Mouse (Mus musculus): Measurements from ENCODE around the gene Gfod1.

Gfod1 gene

DNA sequence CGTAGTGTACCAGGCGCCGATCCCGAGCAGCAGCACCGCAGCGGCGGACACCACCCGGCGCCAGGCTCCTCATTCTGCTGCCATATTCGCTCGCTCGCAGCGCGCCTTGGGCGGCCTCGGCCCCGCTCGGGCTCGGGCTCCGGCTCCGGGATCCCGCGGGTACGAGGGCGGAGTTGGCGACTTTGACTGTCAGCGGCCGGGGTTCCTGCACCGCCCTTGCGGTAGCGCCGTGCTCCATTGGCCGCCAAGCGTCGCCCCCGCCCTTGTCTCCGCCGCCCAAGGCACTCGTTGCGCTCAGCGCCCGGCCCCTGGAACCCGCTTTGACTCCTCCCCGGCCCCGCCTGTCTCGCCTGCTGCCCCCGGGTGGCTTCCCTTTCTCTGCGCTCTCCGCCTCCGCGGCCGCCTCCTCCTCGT lies at the start of gene Gfod1:
TSS of gene Gfod1 (minus strand) at position 155 of the 414 bp plus-strand sequence.
- peak; percentile 96 to 98 for DNase-seq (ENCODE audit: low spot score in 2 of 2)

DNA sequence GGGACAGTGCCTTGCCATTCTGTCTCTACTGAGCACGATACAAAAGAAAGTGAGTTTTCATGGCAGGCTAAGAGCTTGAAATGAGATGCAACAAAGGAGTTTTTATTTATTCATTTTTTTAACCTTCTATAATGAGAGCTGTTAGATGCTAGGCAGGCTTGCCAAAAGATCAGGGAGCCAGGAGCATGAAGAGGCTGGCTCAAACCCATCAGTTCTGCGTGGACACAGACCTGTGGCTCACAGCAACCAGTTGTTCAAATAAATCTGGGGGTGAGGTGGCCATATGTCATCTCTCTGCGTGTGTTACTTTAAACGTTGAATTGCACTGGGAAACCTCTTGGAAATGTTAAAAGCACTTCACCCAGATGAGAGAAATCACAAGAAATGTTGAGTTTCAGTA lies 49.4 kb upstream of the Gfod1 start:
- no peak for DNase-seq (ENCODE audit: low spot score in 2 of 2)

DNA sequence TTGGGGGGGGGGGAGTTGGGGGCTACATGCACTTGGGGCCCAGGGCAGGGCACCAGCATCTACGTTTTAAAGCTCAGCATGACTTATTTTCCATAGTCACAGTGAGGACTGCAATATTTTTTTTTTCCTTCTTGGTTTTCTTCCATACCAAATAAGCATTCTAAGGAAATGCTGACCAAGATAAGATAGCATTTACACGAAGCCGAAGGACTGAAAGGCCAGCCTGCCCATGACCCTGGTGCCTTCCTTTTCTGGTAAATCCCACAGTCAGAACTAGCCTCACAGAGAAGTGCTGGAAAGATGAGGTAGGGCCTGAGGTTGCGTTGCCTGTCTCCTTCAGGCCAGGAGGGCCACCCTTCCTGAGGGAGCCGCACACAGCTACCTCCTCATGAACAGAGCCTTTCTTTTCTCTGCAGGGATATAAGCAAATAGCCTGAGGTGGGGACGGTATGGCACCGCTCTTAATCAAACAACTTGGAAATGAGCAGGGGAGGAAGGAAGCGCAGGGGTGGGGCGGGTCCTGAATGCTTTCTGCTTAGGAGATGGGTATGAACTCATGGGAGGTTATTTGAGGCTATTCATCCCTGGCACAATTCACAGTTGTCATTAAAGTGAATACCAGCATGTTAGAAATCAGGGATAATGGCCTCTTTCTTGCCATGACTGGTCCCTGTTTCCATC lies 46.7 kb upstream of the Gfod1 start:
- no peak for DNase-seq (ENCODE audit: low spot score in 2 of 2)

DNA sequence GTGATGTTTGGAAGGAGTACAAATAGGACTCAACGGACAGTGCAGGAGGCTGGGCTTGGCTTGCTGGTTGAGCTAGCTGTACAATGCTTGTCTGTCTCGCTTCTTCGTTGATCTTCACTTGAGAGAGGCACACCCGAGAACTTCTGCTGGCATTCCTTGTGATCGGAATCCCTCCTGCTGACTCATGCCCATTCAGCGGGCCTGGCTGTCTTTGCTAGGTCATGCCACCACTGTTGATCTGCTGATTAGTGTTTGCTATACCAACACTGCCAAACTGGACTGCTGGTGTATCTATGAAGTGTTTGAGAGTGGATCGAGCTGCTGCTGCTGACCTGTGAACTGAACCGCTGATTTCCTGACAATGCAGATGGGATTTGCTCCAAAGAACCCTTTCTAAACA lies 45.4 kb upstream of the Gfod1 start:
- no peak for DNase-seq (ENCODE audit: low spot score in 2 of 2)

DNA sequence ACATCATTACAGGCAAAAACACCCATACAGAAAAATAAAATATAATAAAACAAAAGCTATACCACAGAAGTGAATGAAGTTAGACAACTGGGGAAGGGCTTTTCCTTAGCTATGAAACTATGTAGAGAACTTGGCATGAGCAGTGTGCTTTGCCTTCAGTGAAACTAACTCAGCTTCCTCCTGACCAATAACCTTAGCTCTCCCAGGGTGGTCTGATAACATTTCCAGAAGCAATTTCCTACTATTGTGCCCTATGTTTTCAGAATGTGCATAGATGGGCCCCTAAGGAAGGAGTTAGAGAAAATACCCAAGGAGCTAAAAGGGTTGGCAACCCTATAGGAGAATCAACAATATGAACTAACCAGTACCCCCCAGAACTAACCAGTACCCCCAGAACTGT lies 42.9 kb upstream of the Gfod1 start:
- no peak for DNase-seq (ENCODE audit: low spot score in 2 of 2)

DNA sequence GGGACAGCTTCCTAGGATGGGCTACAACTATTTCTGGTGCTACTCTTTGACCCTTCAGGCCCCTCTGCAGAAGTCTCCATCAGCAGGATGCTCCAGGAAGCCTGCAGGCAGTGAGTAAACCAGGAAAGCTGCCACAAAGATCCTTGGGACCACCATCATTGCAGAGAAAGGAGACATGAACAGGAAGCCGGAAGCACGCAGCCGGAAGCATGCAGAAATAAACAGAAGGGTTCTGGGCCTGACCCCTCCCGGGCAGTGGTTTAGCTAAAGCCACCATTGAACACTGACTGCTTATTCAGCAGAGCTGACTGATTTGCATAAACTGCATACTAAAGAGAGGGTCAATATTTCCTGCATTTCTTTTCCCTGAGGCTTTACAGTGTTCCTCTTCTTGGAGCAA lies 34.7 kb upstream of the Gfod1 start:
- DNase-seq (ENCODE audit: low spot score in 2 of 2), result no peak

DNA sequence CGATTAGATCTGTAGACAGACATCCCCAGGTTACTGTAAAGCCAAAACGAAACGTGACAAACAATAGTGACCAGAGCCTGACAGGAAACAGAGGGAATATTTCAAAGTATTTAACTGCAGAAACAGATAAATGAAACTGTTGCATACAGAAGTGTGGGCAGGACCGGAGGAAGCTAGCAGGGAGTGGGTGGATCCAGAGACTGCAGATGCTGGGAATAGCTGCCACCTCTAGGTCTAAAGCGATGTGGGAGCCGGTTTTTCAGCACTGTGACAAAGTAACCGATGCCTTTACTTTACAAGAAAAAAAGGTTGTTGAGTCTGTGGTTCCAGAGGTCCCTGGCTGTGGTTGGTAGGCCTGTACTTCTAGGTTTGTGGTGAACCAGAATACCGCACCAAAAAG lies 34.0 kb upstream of the Gfod1 start:
- no peak for DNase-seq (ENCODE audit: low spot score in 2 of 2)

DNA sequence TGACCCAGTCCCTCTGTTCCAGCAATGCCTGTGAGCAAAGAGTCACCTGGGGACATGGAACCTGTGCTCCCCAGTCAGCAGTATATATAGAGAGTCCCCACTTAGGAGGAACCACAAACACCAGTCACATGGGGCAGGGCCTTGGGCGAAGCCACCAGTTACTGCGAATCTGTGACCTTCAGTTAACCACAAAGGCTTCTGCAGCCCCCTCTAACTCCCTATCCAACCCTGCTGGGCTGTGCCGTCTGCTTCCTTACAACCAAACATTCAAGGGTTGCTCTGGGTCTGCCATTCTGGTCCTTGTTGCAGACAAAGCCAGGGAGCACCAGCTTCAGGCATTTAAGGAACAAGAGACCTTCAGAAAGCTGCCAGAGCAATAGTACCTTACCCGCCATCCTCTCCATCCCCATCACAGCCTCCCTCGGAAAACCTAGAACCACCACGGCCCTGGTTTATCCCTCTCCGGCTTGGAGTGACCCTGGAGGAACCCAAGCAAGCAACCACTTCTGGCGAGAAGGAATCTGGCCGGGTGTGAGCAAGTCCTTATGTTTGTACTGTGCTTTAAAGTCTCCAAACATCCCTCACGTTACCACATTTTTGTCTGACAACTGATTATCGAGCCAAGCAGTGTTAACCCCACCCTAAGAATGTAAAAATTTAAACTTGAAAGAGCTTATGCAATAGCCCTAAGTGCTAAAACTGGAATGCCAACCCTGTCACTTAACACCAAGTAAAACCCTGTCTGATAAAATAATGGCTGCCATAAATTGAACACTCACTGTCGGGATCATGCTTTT lies 32.7 kb upstream of the Gfod1 start:
- DNase-seq (ENCODE audit: low spot score in 2 of 2), result no peak

DNA sequence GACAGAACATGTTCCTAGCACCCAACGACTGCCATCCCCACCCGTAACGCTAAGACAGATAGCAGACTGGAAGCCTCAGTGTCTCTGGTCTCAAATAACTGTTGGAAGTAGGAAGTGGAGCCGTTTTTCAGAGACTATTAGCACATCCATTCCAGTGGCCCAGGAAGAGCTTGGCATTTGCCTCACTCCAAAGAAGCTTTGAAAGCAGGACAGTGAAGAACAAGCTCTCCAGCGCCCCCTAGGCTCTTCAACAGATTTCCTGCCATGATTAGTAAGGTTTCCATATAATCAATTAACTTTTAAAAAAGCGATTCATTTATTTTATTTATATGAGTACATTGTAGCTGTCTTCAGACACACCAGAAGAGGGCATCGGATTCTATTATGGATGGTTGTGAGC lies 28.6 kb upstream of the Gfod1 start:
- DNase-seq (ENCODE audit: low spot score in 2 of 2), result peak in 1 of 2 experiments; percentile 15

DNA sequence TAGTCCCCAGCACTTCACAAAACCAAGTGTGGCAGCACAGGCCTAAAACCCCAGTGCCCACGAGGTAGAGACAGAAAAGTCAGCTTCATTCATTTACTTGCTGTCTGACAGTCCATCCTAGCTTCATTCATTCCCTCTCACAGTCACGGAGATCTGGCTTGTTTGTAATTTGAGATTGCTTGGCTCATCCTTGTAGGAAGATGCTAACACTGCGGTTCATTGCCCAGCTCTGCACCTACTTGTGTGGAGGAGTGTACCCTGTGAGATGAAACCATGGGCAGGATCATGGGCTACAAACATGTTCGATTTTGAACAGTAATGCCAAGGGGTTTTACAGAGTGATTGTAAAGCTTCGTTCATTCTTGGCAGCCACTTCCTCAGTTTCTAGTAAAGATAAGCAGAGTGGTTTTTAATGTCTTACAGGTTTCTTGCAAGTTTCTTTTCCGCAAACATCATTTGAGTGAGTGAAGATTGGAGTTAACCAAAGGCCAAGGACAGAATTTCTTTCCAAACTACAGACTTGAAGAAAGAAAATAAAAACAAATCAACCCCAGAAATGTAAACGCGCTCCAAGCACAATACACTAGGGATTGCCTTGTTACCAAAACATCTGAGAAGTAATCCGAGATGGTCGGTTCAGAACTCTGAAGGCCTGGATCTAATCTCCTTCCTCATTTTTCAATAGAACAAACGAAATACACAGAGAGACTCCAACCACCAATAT lies 27.9 kb upstream of the Gfod1 start:
- DNase-seq (ENCODE audit: low spot score in 2 of 2), result no peak

DNA sequence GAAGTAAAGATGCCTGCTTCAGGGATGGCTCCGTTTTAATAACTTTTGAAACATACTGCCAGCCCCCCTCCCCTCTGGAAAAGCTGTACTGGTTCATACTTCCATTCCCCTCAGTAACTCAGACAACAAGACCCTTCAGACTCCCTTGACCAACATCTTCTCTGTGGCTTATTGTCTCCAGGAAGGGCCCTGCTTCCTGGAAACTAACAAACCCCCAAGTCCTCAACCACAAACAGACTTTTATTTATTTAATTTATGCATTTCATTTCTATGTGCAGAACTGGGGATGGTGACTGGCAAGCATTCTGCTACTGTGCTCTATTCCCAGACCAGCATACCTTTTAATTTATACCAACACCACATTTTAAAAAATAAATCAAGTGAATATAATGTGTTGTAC lies 21.5 kb upstream of the Gfod1 start:
- DNase-seq (ENCODE audit: low spot score in 2 of 2), result no peak

DNA sequence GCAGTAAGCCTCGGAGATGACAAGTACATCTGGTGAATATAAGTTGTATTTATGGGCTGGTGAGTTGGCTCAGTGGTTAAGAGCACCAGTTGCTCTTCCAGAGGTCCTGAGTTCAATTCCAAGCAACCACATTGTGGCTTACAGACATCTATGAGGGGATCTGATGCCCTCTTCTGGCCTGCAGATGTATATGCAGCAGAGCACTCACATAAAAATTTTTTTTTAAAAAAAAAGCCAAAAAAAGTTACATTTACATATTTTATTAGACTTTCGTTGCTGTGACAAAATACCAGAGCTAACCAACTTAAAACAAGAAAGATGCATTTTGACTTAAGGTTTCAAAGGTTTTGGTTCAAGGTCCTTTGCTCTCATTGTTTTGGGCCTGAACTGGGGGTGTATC lies 17.5 kb upstream of the Gfod1 start:
- DNase-seq (ENCODE audit: low spot score in 2 of 2), result no peak

DNA sequence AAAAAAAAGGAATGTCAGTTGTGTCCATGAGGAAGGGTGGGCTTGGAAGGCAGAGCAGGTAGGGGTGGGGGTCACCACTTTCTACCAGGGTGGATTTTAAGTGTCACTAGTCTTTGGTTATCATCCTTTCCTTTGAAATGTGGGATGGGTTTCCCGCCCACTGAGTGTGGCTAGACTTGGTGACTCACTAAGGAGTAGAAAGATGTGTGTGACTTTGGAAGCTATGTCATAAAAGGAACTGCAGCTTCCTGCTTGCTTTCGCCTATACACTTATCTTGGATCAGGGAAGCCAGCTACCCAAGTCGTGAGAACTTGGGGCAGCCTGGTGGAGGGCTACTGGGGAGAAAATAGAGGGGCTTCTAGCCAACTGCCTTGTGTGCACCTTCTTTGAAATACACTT lies 15.4 kb upstream of the Gfod1 start:
- no peak for DNase-seq (ENCODE audit: low spot score in 2 of 2)

DNA sequence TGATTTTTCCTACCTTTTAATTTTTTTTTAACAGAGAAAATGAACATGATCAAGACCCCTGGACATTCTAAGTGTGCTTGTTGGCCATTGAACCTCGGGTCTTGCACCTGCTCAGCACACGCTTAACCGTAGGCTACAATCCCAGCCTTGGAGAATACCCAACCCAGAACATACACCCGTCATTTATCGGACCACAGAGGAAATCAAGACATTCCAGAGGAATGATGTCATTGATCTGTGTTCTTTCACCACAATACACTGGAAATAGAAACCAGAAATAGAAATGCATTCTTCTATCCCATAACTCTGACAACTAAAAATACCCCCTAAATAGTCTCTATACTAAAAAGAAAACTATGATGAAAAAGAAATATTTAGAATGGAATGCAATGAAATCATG lies 13.4 kb upstream of the Gfod1 start:
- no peak for DNase-seq (ENCODE audit: low spot score in 2 of 2)

DNA sequence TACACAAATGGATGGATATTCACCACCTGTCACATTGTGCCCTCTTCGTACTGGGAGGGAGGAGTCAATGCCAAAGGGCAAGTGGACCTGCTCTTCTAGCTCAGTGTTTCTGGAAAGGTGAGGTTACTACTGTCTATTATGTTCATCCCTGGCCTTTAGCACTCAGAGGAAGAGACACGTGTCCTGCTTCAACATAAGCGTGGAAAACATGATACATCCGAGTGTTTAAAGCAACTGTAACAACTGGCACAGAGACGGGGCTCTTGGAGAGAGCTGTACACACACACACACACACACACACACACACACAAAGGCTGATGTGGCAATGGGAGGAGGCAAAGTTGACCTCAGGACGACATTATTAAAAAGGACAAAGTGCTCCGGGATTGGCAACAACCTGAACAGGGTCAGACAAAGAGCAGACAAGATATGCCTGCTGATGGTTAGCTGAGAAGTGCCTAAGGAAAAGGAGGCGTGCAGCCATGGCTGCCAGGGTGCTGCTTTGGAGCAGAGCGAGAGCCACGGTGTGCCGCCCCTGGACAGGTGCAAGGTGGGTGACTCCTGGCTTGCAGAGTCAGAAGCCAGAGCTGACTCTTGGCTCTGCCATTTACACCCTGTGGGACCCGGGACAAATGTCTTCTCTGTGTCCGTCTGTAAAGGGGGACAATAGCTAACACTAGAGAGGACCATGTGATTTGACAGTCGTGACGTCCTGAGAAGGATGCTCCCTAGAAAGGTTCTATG lies 1.4 kb upstream of the Gfod1 start:
- no peak for DNase-seq (ENCODE audit: low spot score in 2 of 2)

DNA sequence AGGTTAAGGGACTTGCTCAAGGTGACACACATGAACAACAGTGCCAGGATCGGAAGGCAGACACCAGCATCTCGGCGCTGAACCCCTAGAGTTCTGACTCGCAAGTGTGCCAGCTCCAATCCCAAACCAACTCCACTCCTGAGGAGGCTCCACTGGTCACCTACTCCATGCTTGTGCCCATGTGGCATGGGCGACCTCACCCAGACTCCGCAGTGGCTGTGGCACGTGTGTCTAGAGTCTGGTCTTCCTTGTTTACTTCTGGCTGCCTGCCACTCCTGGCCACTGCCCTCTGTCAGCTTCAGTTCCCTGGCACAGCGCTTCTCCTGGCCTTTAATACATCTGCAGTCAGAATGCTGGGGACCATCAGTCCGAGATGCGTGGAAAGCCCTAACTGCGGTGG lies 728 bp upstream of the Gfod1 start:
- DNase-seq (ENCODE audit: low spot score in 2 of 2), result no peak

DNA sequence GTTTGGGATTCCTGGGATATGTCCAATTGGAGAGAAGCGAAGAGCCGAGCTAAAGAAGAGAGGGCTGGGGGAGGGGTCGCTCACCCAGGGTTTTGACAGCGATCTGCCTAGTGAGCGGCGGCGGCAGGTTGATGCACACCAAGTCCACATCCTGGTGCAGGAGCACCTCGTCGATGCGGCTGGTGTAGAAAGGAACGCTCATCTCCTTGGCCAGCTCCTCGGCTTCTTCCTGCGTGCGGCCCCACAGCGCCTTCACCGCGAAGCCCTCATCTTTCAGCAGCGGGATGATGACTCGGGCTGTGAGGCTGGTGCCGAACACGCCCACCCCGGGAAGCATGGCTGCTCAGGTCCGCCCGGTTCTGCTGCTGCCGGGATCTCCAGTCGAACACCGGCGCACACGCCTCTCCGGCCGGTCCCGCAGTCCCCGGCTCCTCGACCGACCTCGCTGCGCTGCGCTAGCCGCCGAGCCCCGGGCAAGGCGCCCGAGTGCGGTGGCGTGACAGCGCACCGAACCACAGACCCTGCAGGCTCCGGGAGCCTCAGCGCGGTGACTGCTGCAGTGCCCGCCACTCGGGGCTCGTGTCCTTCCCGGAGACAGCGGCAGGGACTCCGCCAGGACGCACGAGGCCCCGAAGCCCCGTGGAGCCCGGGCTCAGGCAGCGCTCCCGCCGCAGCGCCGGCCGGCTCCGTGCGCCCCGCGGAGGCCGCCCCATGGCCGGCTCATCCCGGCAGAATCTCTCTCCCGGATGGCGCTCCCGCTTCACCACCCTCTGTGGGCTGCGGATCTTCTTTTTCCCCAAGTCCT lies 609 bp downstream of the Gfod1 start:
- DNase-seq (ENCODE audit: low spot score in 2 of 2), result peak; percentile 26 to 31

DNA sequence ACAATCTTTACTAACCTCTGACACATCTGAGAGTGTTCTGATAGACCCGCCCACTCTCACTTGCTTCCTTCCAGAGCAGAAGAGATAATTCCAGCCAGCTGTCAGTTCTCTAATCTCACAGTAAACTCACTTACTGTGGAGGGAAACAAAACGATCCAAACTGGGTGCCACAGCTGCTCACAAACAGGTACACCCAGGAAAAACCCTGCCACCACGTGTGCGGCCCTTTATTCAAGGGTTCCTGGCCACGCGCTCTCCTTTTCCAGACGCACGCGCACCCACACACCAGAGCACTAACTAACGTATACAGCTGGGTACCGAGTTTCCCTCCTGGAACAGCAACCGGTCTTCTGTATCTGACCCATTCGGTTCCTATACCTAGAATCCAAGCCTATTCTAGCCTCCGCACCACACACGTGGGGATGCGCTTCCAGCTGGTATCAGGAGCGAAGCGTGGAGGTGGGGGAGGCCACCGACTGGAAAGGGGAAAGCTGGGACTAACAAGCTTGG lies 1.3 kb downstream of the Gfod1 start:
- DNase-seq (ENCODE audit: low spot score in 2 of 2), result peak in 1 of 2 experiments; percentile 20

DNA sequence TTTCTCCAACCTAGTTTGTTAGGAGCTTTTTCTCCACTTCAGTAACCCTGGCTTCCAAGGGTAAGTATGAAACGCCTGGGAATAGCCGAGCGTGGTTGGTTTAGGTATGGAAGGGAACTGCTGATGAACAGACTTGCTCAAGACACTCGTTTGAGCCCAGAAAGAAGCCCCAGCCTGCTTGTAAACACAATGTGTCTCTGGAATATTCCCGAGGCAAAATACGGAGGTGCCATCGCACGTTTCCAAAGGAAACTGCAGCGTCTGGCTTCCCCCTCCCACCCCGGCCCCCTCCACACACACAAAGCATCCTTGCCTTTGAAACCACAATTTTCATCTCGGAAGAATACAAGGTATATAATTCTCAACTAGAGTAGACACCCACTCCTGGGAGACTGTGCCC lies 1.7 kb downstream of the Gfod1 start:
- DNase-seq (ENCODE audit: low spot score in 2 of 2), result no peak

DNA sequence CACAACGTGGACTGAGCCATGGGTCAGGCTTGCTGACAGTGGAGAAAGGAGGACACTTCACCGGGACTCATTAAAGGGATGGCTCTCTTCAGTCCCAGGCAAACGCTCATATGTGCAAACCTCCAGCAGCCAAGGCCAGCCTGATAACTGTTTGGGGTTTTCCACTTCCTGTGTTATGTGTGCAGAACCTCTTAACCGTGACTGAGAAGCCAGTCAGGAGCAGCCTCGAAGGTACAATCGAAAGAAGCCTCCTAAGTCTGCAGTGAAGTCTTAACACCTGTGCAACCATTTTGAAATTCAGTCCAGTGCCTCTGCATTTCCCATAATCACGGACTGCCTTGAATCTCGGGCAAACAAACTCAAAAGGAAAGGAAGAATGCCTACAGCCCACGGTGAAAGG lies 3.1 kb downstream of the Gfod1 start:
- DNase-seq (ENCODE audit: low spot score in 2 of 2), result peak; percentile 51

DNA sequence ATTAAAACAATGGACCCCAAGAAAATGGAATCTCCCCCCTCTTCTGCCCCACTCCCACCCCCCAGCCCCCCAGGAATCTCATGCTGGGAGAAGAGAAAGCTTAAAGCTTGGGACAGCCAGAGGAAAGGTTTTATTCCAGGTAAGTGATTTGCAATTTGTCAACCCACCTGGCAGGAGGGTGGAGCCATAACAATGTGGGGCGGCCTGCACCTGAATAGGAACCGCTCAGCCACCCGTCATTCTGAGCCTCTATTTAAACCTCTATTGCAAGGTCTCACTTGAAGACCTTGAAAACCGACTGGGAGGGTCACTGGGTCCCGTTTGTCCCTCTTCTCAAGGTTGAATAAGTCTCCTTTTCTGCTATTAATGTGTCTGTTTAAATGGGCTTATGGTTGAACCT lies 3.6 kb downstream of the Gfod1 start:
- no peak for DNase-seq (ENCODE audit: low spot score in 2 of 2)

Measured in spleen, postnatal 36 days (tissue).